Mouse (Mus musculus) olfactory bulb, adult 2 months (tissue): ENCODE data around the gene Hmgcr. TPM values are rescaled to one million over a fixed set of nuclear protein-coding genes. Genes with fewer than 3 reads are reported as not detected.

ENCODE experiments used
- H3K27ac ChIP-seq: fragments of 200-500 bp; 2 replicates; pipeline ENCODE4 v1.5.1; 2012; ENCODE audit warnings: low read depth, low read length; ENCODE audit not compliant: insufficient read depth
- H3K4me1 ChIP-seq: fragments of 200-500 bp; 2 replicates; pipeline ENCODE4 v1.6.1; 2012; ENCODE audit warnings: low read length; ENCODE audit not compliant: control insufficient read depth, insufficient read depth
- H3K4me3 ChIP-seq: fragments of 200-500 bp; 2 replicates; pipeline ENCODE4 v1.5.1; 2012; ENCODE audit warnings: mild to moderate bottlenecking, low read depth, low read length, moderate library complexity; ENCODE audit not compliant: insufficient read depth
- CTCF ChIP-seq: fragments of 200-500 bp; IDR thresholded peaks from 2 replicates; pipeline ENCODE4 v1.5.1; 2012; ENCODE audit warnings: low read depth, mild to moderate bottlenecking, low read length, moderate library complexity; ENCODE audit not compliant: insufficient read depth
- POLR2A ChIP-seq: fragments of 200-500 bp; IDR thresholded peaks from 2 replicates; pipeline ENCODE4 v1.6.1; 2012; ENCODE audit warnings: mild to moderate bottlenecking, low read depth, low read length, moderate library complexity; ENCODE audit not compliant: insufficient read depth
- WGBS: fragments of 180-500 bp; shearing (Covaris S2); methylation state at CpG from one replicate; pipeline ENCODE4 v1.1.7; 2018; 5-methylcytosine and 5-hydroxymethylcytosine counted together
- polyA plus RNA-seq: library from polyadenylated mRNA; stranded (reverse); fragments of >200 nt; gene quantifications from 2 replicates; pipeline ENCODE4 v1.2.4, GENCODE M21; 2012; ENCODE audit warnings: low replicate concordance; ENCODE audit not compliant: missing spikeins, insufficient read depth, insufficient read length

Hmgcr gene
- polyA plus RNA-seq, 1 experiment = not detected

DNA sequence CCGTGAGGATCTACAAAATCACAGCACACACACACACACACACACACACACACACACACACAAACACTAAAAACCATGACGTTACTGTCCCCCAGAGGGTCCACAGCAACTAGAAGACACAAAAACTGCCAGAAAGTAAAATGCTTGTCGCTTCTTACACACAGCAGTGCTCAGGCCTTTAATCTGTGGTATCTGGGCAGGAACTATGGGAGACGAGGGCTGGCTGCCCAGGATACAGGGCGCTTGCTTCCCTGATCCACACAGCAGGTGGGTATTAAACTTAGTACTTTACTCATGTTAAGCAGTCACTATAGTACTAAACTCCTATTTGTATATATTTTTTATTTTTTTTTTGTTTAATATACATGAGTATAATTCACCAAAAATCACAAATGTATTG is 24.9 kb downstream of the Hmgcr start:
- TF ChIP-seq CTCF = no peak
- TF ChIP-seq POLR2A = no peak
- 46% methylated on average over 5 of the region's 5 CpGs for WGBS

GRCm38 (mm10) chr13:96644168-96644567 is 26.6 kb downstream of the Hmgcr start:
- H3K27ac ChIP-seq = no peak overlapping the region
- WGBS = 65% methylated on average over 2 of the region's 2 CpGs
- no peak for TF ChIP-seq POLR2A
- TF ChIP-seq CTCF = no peak
- H3K4me1 ChIP-seq = no peaks in the 10 kb centered on the region
- H3K4me3 ChIP-seq = no peak overlapping the region

More for the DNA sequence above, 24.9 kb downstream of the Hmgcr start:
- Histone ChIP-seq H3K4me1 (no peaks in the 10 kb centered on the region), H3K27ac (no peak overlapping the region), H3K4me3 (no peak overlapping the region)

- no peak for TF ChIP-seq POLR2A
- no peak for TF ChIP-seq CTCF
- H3K4me1 ChIP-seq = no peaks in the 10 kb centered on the region
- 94% methylated on average over 4 of the region's 4 CpGs for WGBS
- H3K27ac ChIP-seq = no peak overlapping the region
- H3K4me3 ChIP-seq = no peak overlapping the region
These were observed 40.3 kb downstream of the Hmgcr start for GRCm38 (mm10) chr13:96630396-96630795.

DNA sequence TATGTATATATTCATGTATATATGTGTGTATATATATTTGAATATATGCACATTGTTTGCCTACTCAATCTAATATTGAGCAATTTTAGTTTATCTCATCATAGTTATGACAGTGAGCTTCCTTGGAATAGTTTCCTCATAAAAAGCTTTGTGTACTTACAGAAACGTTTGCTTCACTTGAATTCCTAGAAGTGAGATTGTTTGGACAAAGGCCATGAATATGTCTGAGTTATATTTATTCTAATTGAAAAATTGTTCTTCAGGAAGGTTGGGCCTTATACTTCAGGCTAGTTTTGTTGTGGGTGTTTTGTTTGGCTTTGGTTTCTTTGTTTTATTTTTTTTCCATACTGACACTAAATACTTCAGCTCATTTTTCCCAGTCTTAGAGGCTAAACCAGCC is 49.8 kb downstream of the Hmgcr start:
- Histone ChIP-seq H3K4me1 (no peaks in the 10 kb centered on the region), H3K27ac (no peak overlapping the region), H3K4me3 (no peak overlapping the region)
- WGBS = 53% methylated on average over 1 of the region's 1 CpGs
- TF ChIP-seq POLR2A = no peak
- no peak for TF ChIP-seq CTCF

DNA sequence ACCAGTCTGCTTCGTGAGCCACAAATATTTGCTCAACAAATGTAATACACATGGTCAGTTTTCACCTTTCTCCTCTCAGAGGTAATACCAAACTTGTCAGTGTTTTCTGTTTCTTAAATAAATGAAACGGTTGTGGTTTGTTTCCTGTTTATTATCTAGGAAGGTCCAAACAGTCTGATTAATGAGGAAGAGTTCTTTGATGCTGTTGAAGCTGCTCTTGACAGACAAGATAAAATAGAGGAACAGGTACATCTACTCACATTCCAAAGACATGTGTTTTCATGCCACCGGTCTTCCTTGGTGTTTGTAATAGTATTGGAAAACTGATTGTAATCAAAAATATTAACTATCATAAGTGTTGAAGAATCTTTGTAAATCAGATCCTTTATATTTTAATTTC is 56.1 kb downstream of the Hmgcr start:
- 95% methylated on average over 3 of the region's 3 CpGs for WGBS
- Histone ChIP-seq H3K4me3 (no peak overlapping the region), H3K4me1 (no peaks in the 10 kb centered on the region), H3K27ac (no peak overlapping the region)
- no peak for TF ChIP-seq CTCF
- no peak for TF ChIP-seq POLR2A

GRCm38 (mm10) chr13:96604242-96604641 is 66.5 kb downstream of the Hmgcr start:
- H3K4me1 ChIP-seq = no peaks in the 10 kb centered on the region
- TF ChIP-seq CTCF (no peak), POLR2A (no peak)
- H3K27ac ChIP-seq = no peak overlapping the region
- WGBS = 90% methylated on average over 2 of the region's 2 CpGs
- H3K4me3 ChIP-seq = no peak overlapping the region

DNA sequence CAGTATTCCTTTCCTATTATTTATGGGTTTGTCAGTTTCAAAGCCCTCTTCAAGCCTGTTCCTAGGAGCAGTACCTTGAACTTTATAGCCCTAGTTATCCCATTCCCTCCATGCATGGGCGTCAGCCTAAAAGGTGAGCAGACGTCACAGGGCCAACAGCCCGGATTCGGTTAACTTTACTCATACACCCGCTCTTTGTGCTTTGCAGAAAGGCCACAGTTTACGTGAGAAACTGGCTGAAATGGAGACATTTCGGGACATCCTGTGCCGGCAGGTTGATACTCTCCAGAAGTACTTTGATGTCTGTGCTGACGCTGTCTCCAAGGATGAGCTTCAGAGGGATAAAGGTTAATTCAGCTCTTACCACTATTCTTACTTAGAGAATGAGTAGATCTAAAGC is 71.6 kb downstream of the Hmgcr start:
- Histone ChIP-seq H3K27ac (no peak overlapping the region), H3K4me3 (no peak overlapping the region), H3K4me1 (peaks cover under 1% of the 10 kb centered on the region; the same call in 1 of the 2 replicates)
- 95% methylated on average over 9 of the region's 9 CpGs for WGBS
- TF ChIP-seq CTCF = no peak
- TF ChIP-seq POLR2A = no peak

Other genes starting within 250 kb of the Hmgcr start
- not detected in 2 replicates for gene Ankdd1b, start 199.7 kb downstream of the Hmgcr start, polyA plus RNA-seq
- not detected in 2 replicates for gene Gm17622, start 180.2 kb downstream of the Hmgcr start, polyA plus RNA-seq
- not detected in 2 replicates for gene Polk, start 128.4 kb downstream of the Hmgcr start, polyA plus RNA-seq
- 201 TPM in 1 of 2 replicates, not detected in the other for gene Col4a3bp, start 128.3 kb downstream of the Hmgcr start, polyA plus RNA-seq
- not detected in 2 replicates for gene Ankrd31, start 77.3 kb upstream of the Hmgcr start, polyA plus RNA-seq